Mouse (Mus musculus): ENCODE measurements around the gene Rcc1l.

GRCm38 (mm10) chr5:134221708-134222150 is 45.2 kb upstream of the Rcc1l start:
- TF ChIP-seq CTCF (conservative IDR thresholded peaks at IDR 0.05; ENCODE audit: insufficient read depth, insufficient read length, low read depth, low read length) (no peak), POLR2A (IDR thresholded peaks at IDR 0.05; ENCODE audit: low read depth, low read length) (no peak)
